Mouse (Mus musculus): ENCODE measurements at regions not wholly inside any gene's neighbourhood (a gene's known extent, or its start where the extent isn't known, plus 50 kb on each side); places are given as distances from the start of the nearest gene placed in this dataset.
"Not testable (repeated sequence)": the region's sequence is repeated elsewhere in the genome, so short reads cannot be mapped to it uniquely, and the experiment has no call there.

DNA sequence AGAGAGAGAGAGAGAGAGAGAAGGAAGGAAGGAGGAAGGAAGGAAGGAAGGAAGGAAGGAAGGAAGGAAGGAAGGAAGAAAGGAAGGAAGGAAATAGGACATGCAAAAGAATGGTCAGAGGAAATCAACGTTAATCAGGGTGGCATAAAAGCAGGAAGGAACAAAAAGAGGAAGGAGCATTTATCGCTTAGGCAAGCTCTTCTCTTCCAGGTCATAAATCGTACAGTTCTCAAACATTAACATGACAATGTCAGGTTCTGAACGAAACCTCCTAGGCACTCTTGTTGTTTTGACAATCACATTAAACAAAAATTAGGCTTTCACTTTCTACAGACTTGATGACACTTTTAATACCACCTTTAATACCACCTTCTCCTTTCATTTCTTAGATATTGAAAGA is 594.0 kb downstream of the Efna5 start:
- no peak for DNase-seq (ENCODE audit: low read depth)

DNA sequence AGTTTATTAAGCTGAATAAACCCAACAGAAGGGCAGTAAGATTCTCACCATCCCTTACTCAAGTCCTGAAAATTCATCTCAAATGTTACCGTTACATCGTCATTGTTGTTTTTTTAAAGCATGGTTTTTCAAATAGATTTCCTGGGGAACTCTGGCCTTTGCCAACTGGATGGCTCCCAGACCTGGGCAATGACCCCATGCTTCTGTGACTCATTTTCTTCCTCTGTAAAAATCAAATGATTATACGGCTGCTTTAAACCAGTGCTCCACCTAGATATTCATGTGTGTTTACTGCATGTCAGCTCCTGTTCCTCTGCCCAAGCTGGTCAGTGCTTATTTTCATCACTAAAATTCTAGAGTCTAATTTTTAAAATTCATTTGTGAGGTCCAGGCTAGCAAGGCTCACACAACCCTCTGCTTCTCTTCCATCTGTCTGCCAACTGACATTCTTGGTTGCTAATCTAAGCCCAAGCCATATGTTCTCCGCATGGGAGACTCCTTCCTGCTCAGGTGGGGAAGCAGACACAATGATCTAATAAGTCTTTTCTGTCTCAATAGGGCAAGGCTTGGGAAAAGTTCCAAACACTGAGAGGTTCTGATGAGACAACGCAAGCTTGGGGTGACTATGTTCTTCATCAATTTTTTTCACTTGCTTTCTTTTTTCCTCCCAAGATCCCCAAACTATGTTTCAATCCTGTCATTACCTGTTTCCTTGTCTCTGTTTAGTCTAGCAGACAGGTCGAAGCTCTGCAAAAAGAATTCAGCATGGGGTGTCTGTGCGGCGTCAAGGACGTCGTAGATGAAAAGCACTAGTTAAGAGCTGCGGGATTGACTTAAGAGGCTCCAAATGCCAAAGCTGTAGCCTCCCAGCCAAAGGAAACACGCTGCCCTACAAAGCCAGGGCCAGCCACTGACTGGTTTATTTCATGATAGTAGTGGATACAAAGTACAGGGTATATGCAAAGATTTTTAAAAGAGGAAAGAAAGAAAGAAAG is 594.7 kb downstream of the Efna5 start:
- peak; percentile 66 for DNase-seq (ENCODE audit: low read depth)

DNA sequence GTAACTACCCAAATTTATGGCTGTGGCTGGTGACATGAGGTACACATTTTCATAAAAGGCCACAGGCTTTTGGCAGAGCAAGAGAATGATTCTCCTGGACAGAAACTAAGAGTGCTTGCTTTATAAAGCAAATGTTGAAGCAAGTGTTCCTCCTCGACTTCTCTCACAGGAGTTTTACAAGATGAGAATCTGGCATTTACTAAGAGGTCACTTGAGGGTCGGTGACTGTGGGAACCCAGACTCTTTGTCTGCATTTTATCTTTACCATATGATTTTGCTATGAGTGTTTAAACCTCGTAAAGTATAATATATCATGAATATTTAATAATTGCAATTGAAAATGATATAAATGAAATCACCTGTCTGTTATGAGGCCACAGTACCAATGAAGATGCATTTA is 600.9 kb downstream of the Efna5 start:
- DNase-seq (ENCODE audit: low read depth) = no peak

DNA sequence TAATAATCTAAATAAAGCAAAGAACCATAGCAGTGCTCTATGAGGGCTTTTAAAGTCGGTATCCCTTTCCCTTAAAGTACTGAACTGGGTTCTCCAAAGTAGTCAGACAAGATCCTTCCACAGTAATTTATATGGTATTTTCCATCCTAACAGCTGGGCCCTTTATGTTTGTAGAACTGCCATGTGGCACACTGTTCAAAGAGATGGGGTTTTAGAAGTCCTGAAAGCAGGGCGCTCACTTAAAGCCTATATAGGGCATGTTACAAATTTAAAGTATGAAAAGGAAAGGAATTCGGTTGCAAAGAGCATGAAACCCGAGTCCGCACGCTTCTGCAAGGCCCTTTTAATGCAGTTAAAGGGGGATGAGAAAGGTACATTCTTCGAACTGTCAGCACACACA is 609.7 kb downstream of the Efna5 start:
- no peak for DNase-seq (ENCODE audit: low read depth)

DNA sequence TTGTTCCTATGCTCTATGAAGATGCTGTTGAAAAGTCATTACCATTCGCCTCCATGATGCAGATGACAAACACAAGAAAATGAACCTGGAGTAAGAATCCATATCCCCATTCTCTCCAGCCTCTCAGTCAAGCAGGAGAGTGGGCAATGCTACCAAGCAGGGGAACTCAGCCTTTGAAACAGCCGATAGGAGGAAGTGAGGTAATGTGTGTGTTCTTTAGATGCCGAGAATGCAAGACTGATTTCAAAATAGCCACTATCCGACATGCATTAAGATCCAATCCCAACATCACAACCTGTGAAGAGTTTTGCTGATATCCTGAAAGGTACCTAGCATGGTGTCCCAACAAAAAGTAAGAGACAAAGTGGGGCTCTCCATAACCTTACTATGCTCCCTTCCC is 611.8 kb downstream of the Efna5 start:
- no peak for DNase-seq (ENCODE audit: low read depth)

DNA sequence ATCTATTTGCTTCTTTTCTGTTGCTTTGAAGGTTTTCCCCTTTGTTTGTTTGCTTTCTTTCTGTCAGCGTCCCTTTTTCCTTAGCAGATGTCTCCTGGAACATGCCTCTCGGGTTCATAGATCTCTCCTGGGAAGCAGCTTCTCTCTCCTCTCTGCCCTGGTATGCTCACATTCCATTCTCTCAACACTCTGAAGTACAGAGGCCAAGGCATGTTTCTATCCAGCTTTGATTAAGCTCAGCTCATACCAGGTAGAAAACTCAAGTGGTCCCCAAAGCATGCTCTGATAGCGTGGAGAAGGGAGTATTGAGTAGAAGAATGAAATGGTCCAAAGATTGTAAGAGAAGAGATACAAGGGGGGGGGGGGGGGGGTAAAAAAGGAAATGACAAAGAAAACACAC is 627.7 kb downstream of the Efna5 start:
- no peak for DNase-seq (ENCODE audit: low read depth)

DNA sequence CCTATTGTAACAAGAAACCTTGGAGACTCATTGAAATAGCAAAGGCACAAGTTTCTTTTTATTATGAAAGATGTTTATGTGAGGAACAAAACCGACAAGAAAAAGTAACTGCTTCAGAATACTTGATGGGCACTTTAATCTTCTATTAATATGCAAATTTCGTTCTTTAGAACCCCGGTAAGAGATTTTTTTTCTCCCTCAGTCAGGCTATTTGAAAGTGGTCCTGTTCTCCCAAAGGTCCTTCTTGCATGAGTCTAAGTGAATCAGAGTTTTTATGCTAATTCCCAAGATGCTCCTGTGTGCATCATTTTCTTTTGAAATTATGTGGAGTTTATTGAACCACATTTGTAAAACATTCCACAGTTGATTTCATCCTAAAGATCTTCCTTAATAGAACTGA is 633.1 kb downstream of the Efna5 start:
- DNase-seq (ENCODE audit: low read depth) = no peak

DNA sequence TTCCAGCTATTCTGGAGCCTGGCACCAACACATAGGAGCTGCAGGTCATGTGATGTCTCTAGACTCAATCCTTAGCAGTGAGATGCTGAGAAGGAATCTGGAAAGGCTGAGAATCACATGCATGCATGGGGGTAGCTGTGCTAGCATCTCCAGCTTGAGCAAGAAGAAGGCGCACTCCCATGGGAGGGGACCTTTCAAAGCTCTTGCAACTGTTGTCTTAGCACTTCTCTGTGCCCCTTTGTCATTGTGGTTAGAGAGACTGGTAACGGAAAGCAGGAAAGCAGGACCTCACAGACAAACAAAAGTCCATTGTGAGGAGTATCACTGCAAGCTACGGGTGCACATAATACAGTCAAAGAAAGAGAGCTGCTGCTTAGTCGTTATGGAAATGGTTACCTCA is 634.5 kb downstream of the Efna5 start:
- no peak for DNase-seq (ENCODE audit: low read depth)

DNA sequence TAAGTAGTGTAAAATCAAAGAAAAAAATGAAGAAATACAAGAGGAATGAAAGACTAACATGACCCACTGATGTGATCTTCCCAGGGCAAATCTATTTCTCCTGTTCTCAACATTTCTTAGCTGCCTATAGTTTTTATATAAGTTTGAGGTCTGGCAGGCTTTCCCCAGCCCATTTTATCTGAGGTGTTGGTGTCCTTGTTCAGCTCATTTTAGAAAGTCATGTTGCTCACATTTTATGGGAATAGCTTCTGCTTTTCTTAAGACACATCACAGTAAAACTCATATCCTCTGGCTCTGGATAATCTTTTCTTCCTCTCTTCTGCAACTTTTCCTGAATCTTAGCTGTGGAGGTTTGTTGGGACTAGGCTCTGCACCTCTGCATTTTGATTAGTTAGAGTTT is 650.2 kb downstream of the Efna5 start:
- no peak for DNase-seq (ENCODE audit: low read depth)

DNA sequence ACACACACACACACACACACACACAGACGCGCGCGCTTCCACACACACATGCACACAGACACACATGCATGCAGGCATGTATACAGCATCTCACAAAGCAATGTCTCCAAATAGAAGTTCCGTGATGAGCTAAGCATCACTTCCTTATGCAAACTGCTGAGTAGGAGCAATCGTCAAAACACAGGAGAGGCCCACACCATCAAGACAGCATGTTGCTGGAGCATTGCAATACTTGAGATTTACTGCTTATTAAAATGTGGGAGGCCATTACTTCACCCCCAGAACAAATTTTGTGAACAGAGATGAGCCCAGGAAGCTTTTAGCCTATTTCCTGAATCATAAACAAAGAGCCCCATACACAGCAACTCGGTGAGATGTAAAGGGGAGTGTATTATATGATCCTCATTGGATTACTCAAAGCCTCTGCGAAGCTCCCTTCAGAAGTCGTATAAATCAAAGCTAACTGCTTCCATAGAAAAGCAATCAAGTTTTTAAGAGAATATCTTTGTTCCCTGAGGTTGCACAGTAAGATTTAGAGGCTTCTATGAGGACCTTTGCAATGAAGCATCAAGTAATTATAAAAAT is 670.6 kb downstream of the Efna5 start:
- DNase-seq (ENCODE audit: low read depth) = no peak

DNA sequence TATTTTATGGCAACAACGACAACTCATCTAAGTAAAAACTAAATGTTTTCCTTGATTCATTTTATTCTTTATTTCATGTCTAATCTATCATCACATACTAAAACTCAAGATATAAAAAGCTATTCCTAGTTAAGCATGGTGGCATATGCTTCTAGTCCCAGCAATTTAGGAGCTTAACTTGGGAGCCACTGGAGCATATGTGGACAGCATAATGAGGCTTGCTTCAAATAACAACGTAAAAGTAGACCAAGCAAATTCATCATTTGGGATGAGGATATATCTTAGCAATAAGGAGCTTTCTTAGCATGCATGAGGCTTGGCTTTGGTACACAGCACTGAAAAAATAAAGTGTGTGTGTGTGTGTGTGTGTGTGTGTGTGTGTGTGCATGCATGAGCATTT is 678.5 kb downstream of the Efna5 start:
- DNase-seq (ENCODE audit: low read depth) = no peak

DNA sequence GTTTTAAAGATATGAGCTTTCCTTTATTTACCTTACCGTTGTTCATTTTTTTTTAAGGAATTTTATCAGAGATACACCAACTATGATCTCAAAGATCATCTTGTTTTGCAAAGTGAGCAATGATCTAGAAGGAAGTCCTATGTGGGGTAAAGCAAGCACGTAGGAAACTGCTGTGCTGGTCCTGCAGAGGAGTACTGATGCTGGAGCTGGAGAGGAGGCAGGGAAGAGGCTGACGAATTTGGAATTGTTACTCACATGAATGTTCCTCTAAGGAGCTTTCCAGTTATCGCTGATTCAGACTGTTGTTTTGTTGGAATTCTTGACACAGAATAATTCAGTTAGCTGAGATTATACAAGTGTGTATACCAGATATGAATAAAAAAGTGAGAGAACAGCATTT is 680.6 kb downstream of the Efna5 start:
- no peak for DNase-seq (ENCODE audit: low read depth)

DNA sequence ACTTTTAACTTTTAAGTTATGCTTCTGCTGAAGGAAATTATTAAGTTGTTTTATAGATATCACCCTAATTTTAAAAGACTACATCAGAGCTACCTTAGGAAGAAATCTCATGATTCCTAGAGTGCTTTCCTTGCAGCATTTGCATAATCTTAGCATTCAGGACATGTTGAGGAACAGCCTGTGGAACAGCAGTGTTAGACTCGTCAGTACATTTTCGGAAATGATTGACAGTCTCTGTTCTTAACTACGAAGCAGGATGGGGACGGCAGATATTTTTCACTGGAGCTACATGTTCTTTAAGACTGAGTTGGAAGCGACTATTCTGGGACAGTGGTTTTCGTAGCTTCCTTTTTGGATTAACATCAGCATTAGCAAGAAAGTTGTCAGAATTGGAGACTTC is 681.6 kb downstream of the Efna5 start:
- DNase-seq (ENCODE audit: low read depth) = no peak

DNA sequence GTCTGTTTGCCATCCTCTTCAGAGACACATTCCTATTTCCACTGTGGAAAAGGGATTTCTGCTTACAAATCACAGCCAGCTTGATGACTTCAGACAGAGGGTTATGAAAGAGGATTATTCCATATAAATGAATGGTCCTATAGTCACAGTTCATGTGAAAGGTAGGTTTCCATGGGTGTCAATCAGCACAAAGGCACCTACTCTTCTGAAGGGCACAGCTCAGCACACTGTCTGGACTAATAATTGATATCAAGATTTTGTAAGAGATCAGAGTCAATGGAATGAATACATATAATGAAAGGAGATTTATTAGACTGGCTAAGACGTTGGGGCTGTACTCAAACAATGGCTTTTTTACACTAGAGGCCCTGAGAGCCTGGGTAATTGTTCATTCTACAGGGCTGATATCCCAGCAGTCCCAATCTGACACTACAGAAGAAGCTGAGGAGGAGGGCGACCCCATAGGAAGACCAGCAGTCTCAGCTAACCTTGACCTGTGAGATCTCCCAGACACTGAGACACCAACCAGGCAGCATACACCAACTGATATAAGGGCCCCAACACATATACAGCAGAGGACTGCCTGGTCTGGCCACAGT is 702.4 kb downstream of the Efna5 start:
- DNase-seq (ENCODE audit: low read depth) = no peak

DNA sequence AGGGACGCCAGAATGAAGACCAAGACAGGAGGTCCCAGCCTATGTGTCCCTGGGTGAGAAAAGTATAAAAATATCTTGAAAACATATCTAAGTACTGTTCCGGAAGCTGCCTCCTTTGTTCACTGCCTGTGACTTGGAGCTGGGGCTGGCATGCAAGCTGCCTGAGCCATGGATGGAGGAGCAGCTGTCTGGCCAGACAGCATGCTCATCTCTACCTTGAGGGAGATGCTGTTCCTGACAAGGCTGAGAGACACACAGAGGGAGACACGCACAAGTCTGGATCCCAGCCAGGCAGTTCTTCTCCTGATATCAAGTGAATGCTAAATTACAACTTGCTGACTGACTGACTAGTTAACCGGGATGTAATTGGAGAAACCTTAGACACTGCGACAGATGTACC is 704.8 kb downstream of the Efna5 start:
- DNase-seq (ENCODE audit: low read depth) = no peak

DNA sequence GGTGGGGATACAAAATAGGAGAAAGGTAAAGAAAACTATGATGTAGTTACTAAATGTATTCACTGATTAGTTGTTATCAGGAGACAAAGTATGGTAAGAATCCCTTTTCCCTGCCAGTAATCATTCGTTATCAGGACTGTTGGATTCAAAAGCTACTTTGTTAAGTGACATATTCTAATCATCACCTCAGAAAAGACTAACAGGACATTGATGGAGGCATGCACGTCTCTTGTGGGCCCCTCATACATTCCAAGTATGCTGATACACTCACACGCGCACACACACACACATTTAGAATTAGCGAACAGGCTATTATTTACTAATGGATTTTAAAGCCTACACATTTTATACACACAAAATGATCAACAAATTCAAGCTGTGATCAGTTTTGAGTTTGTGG is 708.8 kb downstream of the Efna5 start:
- DNase-seq (ENCODE audit: low read depth) = no peak

DNA sequence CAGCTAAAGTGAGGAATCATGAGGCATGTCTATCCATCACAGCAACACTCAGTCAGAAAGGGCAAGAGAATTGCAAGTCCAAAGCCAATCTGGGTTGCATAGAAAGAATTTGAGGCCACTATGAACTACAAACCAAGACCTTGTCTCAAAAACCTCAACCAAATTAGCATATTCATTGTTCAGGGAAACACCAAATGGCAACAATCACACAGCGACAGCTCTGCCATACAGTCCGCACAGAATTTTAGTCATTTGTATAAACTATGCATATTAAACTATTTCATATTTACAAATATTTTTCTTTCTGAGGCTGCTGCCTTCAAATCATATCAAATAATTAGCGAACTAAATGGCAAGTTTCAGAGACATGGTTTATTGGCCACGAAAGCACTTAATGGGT is 709.6 kb downstream of the Efna5 start:
- no peak for DNase-seq (ENCODE audit: low read depth)

DNA sequence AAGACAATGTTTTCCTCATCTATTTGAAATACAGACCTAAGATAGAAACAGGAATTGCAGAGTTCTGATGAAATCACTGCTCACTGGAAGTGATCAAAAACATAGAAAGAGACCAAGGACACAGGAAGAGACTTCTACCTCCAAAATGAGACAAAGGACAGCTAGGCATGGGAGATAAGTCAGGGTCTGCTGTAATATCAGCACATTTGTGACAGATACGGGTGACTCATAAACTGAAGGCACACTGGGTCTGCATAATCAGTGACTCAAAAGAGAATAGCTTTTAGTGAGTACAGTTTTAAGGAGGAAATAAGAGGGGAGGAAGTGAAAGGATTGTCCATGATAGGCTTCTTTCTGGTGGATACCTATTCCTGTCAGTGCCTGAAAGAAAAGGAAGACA is 719.7 kb downstream of the Efna5 start:
- no peak for DNase-seq (ENCODE audit: low read depth)

DNA sequence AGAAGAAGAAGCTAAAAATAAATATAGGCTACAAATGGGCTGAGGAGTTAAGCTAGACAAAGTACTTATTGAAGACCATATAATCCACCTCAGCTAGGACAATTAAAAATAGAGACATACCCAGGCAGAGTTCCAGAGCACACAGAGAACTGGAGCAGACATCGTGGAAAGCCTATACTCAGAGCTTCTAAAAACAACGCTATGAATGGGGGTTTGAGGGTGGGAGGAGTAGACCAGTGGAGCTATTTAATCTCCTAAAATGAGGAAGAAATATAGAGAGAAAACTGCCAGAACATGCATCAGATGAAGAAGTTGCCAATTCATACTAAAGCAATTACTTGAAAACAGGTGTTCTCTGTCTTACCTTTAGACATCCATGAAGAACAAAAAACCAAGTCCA is 720.8 kb downstream of the Efna5 start:
- no peak for DNase-seq (ENCODE audit: low read depth)

DNA sequence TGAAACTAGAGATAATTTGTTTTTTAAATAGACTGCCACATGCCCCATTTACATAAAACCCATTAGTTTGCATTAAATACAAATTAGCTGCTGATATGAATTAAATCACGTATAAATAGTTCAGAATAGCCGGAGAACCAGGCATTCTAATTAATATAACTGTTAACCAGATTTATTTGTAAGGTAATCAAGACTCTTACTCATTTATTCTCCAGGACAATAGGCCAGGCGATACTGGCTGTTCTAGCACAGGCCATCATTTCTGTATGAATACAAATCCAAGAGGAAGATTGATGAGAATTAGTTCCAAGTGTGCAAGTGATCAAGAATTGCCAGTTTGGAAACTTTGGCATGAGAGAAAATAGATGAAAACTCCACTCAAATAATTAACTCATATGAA is 746.1 kb downstream of the Efna5 start:
- DNase-seq (ENCODE audit: low read depth) = no peak

DNA sequence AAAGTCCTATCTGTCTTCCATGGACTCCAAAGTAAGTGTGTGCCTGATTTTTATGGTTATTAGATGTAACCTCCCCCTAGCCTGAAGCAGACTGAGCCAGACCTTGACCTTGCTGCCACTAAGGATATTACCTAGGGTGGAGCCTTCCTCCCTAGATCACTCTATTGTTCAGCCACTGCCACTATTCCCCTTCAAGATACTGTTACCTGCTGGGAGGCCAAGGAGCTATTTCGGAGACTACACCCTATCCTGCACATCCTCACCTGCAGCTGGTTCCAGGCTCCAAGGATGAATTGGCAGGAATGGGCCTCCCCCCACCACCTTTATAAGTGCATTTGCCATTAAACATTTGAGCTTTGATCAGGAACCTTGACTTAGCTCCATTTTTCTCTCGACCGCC is 769.4 kb downstream of the Efna5 start:
- DNase-seq (ENCODE audit: low read depth) = not testable (repeated sequence)

DNA sequence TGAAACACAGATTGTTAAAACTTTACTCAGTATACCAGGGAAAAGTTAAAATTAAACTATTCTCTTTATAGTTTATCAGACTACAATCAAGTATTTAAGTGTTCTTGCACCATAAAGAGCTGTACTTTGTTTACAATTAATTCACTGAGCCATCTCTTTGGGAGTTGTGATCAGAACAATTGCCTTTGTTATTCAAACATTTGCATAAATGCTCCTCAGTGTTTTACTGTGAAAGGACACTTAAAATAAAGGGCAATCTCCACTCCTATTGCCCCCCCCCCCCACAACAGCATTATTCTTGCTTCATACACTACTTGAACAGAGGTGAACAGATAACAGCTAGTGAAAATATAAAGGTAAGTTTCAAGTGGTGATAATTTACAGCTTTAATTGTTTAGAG is 772.1 kb downstream of the Efna5 start:
- DNase-seq (ENCODE audit: low read depth) = no peak

DNA sequence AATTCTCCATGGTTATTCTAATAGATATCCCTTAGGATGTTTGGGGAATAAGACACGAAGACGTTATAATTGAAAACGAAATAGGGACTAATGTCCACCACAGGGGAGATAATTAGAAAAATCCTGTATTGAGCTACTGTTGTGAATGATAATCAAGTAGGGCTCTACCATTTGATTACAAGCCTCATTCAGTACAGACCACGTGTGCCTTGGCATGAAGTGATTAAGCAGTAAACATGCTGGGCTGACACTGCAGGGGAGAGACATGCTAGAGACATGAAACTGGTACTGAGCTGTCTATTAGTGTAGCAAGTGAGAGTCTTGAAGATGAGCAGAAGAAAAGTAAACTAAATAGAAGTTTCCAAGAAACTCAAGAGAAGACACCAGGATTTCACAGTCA is 797.8 kb downstream of the Efna5 start:
- no peak for DNase-seq (ENCODE audit: low read depth)
